Mouse (Mus musculus) lung, adult 2 months (tissue): ENCODE results near the gene C1rl.

ENCODE experiments used
- CTCF ChIP-seq: fragments of 200-500 bp; IDR thresholded peaks from 2 replicates; pipeline ENCODE4 v1.5.1; 2011; ENCODE audit warnings: mild to moderate bottlenecking, low read length, control low read depth; ENCODE audit not compliant: insufficient read depth
- POLR2A ChIP-seq: fragments of 200-500 bp; IDR thresholded peaks from 2 replicates; pipeline ENCODE4 v1.6.1; 2011; ENCODE audit warnings: low read depth, mild to moderate bottlenecking, control low read depth, low read length, borderline replicate concordance; ENCODE audit errors: extremely low read depth

DNA sequence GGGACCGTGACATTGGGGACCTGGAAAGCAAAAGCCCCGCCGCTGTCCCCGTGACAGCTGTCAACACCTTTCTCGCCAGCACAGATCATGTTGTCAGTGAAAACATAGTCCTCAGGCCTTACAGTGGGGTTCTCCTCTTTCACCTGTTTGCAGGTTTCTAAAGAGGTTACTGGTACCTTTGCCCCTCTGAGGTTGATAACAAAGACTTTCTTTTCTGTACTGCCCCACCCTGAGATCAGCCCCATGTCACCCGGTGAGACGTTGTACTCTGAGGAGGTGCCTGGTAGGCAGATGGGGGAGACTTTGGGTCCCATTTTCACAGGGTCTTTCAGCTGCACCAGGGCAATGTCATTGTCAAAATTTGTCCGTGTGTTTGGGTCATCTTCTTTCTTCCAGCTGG lies 38.2 kb downstream of the C1rl start:
- TF ChIP-seq CTCF (no peak), POLR2A (no peak)
